Mouse (Mus musculus): ENCODE measurements at regions not wholly inside any gene's neighbourhood (a gene's known extent, or its start where the extent isn't known, plus 50 kb on each side); places are given as distances from the start of the nearest gene placed in this dataset.

DNA sequence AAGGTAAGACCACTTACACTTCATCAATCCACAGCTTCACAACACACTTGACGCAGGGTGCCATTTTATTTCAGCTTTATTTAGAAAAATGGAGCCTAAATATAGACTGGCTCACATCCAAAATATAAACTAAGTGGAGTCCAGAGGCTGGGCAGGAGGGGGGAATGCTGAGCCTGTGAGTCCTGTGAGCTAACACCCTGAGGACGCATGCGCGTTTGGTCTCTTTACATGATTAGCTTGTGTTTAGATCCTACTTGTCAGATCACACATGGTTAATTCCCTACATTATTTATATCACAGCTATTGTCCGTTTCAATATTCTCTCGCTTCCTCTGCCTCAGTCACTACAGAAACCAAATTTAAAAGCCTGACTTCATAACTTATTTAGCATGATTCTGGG lies 99.1 kb upstream of the Hnrnpa3 start:
- no peak for DNase-seq (ENCODE audit: low spot score in 2 of 2)

DNA sequence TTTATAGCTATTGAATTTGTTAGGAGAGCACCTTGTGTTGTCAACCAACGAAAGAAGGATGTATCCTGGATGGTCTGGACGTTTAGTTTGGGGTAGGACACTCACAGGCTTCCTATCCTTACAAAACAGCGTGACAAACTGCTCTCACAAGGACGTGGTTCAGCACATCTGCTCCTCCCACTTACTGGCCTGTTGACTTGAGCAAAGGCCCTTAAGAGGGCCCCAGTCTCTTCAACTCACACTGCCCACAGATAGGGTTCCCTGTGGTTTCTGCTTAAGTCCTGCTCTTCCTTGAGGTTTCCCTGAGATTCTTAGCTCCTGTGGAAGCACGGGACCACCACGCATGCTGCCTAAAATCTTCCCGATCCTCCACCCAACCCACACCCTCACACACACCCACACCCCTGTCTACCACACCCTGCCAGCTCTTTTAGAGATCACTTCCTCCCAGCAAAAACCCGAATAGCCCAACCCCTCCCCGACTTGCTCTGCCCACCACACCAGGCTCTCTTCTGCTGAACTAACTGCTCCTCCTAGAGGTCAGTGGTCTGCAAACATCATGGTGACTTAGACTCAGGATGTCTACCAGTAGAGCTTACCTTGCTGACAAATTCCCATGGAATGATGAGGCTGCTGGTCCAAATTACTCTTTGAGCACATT lies 95.7 kb upstream of the Hnrnpa3 start:
- DNase-seq (ENCODE audit: low spot score in 2 of 2) = no peak

GRCm38 (mm10) chr2:75564809-75565208 lies 94.3 kb upstream of the Hnrnpa3 start:
- DNase-seq (ENCODE audit: low spot score in 2 of 2) = no peak

DNA sequence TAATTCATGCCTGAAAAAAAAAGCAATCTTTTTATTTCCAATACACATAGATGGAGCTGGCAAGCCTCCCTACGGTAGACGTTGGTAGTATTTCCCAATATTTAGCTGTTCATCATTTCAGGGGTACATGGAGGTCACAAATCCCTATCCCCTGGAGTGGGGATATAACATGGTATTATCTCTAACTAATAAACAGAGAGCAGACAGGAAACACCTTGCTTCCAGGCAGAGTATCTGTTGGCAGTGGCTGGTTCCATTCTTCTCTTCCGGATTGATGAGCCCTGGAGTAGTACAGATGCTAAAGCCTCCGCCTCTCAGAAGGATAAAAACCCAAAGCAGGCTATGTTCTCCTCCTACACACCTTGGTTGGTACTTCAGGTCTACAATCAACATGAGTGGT lies 91.9 kb upstream of the Hnrnpa3 start:
- DNase-seq (ENCODE audit: low spot score in 2 of 2) = no peak

DNA sequence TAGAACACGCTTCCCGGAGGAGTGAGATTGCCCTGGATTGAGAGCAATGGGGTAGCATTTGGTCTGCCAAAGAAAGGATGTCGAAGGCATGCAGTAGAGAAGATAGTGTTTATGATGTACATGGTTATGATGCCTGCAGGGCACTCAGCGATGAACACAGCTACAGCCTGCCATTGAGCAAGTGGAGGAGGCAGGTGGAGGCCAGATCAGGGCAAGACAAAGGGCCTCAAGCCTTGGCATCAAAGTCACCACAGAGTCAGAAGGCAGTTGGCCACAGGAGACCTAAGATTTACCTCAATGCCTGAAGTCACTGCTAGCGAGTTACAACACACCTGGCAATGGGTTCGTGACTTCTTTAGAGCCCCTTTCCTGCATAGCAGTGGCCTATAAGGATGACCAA lies 89.3 kb upstream of the Hnrnpa3 start:
- DNase-seq (ENCODE audit: low spot score in 2 of 2) = no peak

- DNase-seq (ENCODE audit: low spot score in 2 of 2) = no peak
Measured at GRCm38 (mm10) chr2:75570246-75570645, 88.8 kb upstream of the Hnrnpa3 start.

DNA sequence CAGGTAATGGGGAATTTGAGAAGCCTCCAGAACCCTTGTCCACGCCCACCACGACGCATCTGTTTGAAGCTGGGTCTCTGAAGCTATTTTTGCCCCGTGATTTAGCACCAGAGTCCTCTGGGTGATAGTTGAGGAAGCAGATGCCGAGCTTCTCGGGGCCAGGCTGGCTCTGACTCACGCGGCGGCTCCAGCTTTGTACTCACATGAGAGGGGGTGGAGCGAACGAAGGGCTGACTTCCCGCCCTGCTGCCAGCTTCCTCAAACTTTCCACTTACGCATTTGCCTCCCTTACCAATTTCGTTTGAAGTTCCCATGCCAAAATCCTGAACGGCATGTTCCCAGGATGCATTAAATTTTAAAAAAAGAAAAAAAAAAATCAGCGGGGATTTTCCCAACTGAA lies 74.1 kb upstream of the Hnrnpa3 start:
- peak; percentile 64 to 69 for DNase-seq (ENCODE audit: low spot score in 2 of 2)

DNA sequence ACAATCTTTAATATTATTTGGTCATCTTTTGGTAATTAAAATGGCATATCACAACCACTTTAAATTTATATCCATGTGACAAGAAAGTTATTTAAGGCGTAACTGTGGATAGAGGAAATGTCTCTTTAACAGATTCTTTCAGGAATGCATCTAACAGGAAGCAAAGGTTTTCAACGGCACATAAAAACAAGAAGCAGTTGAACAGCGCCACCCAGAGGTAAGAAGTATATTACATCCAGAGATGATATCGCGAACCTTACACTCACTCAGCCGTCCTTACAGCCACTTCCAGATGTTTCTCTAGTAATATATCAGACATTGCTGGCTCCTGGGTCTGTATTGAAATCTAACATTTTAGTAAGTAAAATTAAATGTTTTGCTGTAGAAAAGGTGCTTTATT lies 70.5 kb upstream of the Hnrnpa3 start:
- DNase-seq (ENCODE audit: low spot score in 2 of 2) = peak; percentile 77 to 78

- DNase-seq (ENCODE audit: low spot score in 2 of 2) = peak in 1 of 2 experiments; percentile 39
Measured at GRCm38 (mm10) chr2:75589452-75589851, 69.6 kb upstream of the Hnrnpa3 start.

GRCm38 (mm10) chr2:75590175-75590574 lies 68.9 kb upstream of the Hnrnpa3 start:
- peak; percentile 88 to 90 for DNase-seq (ENCODE audit: low spot score in 2 of 2)

GRCm38 (mm10) chr2:75600511-75600910 lies 58.5 kb upstream of the Hnrnpa3 start:
- no peak for DNase-seq (ENCODE audit: low spot score in 2 of 2)

DNA sequence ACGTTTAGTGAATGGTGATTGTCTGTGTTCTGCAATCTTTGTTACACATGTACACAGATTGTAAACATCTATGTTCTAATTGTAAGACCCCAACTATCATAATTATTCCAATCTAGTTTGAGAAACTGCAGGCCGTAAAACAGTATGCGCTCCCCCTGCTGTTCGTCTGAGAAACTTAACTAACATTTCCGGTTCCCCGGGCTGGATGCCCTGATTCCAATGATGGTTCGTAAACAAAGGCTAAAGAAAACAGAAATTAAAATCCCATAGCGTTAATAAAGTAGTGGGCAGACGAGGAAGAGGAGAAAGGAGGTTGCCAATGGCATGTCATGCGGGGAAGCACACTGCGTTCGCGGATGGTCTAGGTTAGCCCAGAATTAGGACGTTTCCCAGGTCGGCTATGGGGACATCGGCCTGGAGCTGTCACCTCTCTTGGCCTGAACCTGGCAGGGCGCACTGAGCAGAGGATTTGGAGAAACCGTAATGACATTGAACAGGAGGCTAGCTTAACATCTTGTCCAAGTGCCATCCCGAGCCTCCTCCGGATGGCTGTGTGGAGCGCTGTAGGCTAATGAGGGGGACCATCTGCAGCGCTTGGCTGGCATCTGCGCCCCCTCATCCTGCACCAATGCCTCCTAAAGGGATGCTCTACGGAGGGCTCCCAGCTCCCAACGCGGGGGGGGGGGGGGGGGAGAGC lies 55.7 kb upstream of the Hnrnpa3 start:
- DNase-seq (ENCODE audit: low spot score in 2 of 2) = peak; percentile 46 to 58

- peak; percentile 65 to 76 for DNase-seq (ENCODE audit: low spot score in 2 of 2)
Measured at GRCm38 (mm10) chr2:75605634-75606033, 53.4 kb upstream of the Hnrnpa3 start.

- no peak for DNase-seq (ENCODE audit: low spot score in 2 of 2)
Measured at GRCm38 (mm10) chr2:75607010-75607915, 51.8 kb upstream of the Hnrnpa3 start.

DNA sequence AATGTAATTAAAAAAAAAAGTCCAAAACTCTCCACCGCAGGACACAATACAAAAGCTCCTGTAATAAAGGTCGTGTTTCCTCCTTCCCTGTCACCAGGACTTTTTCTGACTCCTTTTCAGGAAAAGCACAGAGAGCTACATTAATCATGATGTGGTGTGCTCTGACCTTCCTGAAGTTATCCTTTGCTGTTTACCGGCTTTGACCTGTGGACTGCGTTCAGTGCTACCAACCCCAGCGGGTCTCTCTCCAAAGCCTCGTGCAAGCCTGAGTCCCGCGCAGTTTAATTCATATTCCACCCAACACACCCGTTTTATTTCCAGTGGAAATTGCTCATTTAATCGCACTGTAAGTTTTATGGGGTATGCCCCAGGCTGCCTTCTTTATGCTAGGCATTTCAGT lies 51.1 kb upstream of the Hnrnpa3 start:
- DNase-seq (ENCODE audit: low spot score in 2 of 2) = no peak

DNA sequence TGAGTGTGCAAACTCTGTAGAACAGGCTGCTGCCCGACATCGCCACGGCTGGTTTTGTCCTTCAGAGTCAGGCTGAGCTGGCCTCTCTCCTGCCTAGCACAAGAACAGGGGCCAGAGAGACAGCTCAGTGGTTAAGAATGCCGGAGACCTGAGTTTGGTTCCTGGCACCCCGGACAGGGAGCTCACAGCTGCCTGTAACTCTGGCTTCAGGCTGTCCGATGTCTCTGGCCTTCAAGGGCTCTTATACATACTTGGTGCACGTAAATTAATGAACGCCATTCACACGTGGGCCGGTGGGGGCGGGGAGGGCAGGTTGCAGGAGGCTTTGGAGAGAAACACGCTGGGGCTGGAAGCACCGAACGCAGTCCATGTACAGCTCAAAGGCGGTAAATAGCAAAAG lies 50.6 kb upstream of the Hnrnpa3 start:
- no peak for DNase-seq (ENCODE audit: low spot score in 2 of 2)

DNA sequence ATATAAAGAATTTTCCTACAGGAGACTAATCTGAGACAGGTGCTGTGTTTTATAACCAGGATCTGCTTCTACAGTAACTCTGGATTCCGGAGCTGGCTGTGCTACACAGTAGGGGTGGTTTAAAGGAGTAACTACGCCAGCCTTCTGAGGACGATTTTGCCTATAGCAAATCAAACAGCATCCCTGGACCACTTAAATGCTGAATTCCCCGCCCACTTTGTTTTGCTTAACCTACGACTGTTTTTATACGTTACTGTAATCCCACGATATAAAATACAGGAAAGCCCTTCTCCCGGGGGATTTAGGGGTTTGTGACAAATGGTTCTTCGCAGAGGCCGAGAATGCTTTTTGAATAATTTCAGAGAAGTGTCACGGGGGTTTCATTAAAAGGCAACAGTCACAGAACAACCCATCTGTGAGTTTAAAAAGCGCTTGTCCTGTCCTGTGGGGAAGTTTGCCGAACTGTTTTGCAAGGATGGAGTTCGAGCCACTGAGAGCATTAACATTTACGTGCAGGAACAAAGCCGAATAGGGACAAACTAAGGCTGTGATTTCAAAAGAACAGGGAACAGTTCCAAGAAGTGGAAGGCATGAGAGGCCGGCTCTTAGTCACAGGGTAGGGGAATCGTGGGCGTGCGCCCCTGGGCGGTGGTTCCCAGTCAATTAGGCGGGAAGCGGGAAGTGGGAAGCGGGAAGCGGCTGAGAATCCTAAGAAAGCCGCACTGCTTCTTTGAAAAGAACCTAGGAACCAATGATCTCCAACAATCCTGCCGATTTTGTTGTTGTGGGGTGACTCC lies 49.7 kb upstream of the Hnrnpa3 start:
- DNase-seq (ENCODE audit: low spot score in 2 of 2) = peak; percentile 51 to 63
